Mouse (Mus musculus): ENCODE data around the gene Pdcd4. TPM values are rescaled to one million over a fixed set of nuclear protein-coding genes. Genes with fewer than 3 reads are reported as not detected.

Pdcd4 gene
- 68.5 and 94.8 TPM in 2 replicates for polyA plus RNA-seq (2012; ENCODE audit: low replicate concordance)

DNA sequence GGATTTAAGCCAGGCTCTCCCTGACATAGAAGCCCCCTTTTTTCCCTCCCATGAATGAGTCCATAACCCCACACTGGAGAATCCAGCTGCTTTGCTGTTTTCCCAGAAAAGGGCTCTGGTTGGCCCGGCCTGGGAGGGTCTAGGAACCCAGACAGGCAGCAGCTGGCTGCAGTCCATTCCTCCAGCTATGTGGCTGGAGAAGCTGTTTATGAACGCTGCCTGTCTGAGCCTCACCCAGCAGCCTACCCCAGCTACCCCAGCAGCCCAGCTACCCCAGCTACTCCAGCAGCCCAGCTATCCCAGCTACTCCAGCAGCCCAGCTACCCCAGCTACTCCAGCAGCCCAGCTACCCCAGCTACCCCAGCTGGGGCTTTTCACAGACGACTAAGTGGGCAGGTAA, at the start of gene Pdcd4:
TSS of gene Pdcd4 (plus strand) at position 171 of the 400 bp plus-strand sequence.

DNA sequence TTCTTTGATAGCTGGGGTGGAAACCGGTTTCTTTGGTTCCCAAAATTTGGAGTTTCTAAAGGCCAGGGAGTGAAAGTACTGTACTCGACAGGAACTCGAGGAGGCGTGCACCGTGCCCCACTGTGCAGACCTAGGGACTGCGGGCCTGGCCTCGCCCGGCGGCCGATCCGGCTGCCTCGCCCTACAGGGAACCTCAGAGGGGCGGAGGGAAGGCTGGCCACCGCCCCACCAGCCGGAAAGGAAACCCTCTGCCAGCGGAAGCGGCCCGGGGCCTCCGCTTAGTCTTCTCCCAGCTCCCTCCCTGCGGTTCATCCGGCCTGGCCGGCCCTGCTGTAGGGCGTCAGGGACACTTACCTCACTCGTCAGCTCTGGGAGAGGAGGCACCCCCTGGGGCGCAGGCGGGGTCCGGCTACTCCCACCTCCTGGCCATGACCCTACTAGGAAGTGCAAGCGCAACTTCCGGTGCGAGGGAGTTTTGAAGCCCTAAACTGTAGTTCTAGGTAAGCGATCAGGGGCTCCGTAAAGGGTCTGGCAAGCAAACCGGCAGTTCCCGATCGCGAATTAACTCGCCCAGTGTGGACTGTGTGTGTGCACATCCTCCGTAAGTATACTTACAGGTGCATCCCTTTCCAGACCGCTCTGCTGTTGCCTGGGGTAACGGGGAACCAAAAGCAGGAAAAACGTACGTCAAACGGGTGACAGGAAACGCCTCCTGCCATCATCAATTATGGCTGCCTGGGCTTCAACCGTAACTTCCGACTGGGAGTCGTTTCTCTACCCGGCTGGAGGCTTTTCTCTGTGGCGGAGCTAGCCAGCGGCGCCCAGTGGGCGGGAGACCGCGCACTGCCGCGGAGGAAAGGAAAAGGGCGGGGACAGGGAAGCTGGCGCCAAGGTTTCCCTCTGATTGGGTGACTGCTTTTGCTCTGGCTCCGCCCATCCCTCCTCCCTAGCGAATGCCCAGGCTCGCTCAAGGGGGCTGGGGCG, 52.1 kb downstream of the Pdcd4 start, which contains the start of the genes Shoc2 and Bbip1:
TSS of gene Shoc2 (plus strand) at position 505 of the 984 bp plus-strand sequence.
TSS of gene Bbip1 (minus strand) at position 826 of the 984 bp plus-strand sequence.

Other genes with a start within 250 kb of the Pdcd4 start
- 0.05 and 0.10 TPM in 2 replicates for gene Rbm20, start 214.9 kb upstream of the Pdcd4 start, polyA plus RNA-seq (2012; ENCODE audit: low replicate concordance)
- 2.2 and 4.1 TPM in 2 replicates for gene Shoc2, start 52.1 kb downstream of the Pdcd4 start, polyA plus RNA-seq (2012; ENCODE audit: low replicate concordance)
- 6.6 and 8.2 TPM in 2 replicates for gene Bbip1, start 52.4 kb downstream of the Pdcd4 start, polyA plus RNA-seq (2012; ENCODE audit: low replicate concordance)
- gene Adra2a, start 151.9 kb downstream of the Pdcd4 start, polyA plus RNA-seq (2012; ENCODE audit: low replicate concordance): 0.05 and 0.06 TPM in 2 replicates